Mouse (Mus musculus) lung, adult 2 months (tissue): ENCODE data around the gene Csnk1g1.

Experiments used
- CTCF ChIP-seq: fragments of 200-500 bp; IDR thresholded peaks from 2 replicates; pipeline ENCODE4 v1.5.1; 2011; ENCODE audit warnings: mild to moderate bottlenecking, low read length, control low read depth; ENCODE audit not compliant: insufficient read depth
- POLR2A ChIP-seq: fragments of 200-500 bp; IDR thresholded peaks from 2 replicates; pipeline ENCODE4 v1.6.1; 2011; ENCODE audit warnings: low read depth, mild to moderate bottlenecking, control low read depth, low read length, borderline replicate concordance; ENCODE audit errors: extremely low read depth

DNA sequence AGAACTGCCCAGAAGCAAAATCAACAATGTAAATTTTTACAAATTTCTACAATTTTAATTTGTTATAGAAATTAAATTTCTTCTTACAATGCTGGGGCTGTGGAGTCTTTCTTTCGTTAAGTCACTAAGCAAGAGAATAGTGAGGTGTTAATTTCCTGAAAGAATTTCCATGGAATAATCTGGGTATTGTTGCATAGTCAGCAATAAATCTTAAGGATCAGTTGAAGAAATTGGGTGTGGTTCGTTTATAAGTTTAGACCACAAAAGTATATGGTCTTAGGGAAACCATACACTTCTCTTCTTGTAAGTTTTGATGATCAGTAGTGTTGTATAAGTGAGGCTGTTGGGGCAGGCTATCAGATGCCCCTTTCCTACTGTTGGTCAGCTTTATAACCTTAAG lies 28.8 kb downstream of the Csnk1g1 start:
- no peak for TF ChIP-seq CTCF
- no peak for TF ChIP-seq POLR2A
